Mouse (Mus musculus) urinary bladder, postnatal 4 days (tissue): ENCODE results near the gene Tmem79.
"Not testable (repeated sequence)": the region's sequence is repeated elsewhere in the genome, so short reads cannot be mapped to it uniquely, and the experiment has no call there.

Experiments
- DNase-seq, 2 experiments: peaks; one replicate each; pipeline ENCODE4 v3.0.0; 2021 to 2022; ENCODE audit warnings: low spot score in 2 of 2

The Tmem79 gene

DNA sequence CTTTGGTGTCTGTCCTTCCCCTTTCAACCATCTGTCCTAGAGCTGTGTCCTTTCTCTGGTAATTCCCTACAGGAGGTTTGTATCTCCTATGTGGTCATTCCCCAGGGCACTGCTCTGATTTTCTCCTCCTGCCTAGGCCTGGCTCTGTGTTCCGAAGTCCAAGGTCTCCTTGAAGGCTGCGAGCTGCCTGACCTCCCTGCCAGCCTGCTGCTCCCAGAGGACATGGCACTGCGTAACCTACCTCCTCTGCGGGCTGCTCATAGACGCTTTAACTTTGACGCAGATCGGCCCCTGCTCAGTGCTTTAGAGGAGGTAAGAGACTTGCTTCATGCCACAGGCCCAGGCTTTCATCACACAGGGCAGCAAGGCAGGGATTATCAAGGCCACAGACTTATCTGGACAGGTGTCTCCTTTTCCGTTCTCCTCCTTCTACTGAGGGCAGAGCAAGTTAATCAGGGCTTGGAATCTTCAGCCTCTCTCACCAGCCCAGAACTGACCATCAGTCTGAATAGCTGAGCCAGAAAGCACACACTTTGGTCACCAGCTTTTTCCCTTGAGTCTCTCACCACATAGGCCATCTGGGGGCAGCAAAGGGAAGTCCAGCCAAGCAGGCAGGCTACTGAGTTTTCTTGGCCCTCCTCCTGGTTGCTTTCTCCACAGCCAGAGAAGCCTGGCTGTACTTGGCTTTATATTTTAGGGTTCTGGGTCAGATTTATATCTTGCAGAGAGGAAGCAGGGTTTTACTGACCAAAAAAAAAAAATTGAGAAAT lies 18.6 kb upstream of the Tmem79 start:
- DNase-seq = no peak

DNA sequence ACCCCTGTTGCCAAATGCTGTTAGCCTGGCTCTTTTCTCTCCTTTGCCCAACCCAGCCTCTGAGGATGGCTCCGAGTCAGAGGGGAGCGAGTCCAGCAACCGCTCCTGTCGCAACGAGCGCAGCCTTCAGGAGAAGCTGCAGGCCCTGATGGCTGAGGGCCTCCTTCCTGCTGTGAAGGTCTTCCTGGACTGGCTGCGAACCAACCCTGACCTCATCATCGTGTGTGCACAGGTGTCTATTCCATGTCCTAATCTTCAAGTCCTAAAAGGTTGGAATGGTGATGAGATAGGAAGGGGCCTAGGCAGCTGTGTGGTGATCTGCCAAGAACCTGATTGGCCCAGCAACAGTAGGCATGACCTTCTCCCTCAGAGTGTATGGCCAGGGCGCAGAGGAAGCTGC lies 17.0 kb upstream of the Tmem79 start:
- DNase-seq = no peak

DNA sequence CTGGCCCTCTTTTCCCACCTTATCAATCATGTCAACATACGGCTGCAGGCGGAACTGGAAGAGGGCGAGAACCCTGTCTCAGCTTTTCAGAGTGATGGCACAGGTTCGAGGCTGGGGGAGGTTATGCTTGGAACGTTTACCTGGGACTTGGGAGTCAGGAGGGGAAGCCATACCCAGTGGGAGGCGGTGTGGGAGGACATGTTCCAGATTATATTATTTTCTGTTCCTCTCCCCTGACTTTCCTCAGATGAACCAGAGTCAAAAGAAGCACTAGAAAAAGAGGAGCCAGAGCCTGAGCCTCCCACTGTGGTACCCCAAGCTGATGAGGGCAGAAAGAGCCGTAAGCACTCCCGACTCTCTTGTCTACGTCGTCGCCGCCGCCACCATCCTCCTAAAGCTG lies 14.8 kb upstream of the Tmem79 start:
- no peak for DNase-seq

DNA sequence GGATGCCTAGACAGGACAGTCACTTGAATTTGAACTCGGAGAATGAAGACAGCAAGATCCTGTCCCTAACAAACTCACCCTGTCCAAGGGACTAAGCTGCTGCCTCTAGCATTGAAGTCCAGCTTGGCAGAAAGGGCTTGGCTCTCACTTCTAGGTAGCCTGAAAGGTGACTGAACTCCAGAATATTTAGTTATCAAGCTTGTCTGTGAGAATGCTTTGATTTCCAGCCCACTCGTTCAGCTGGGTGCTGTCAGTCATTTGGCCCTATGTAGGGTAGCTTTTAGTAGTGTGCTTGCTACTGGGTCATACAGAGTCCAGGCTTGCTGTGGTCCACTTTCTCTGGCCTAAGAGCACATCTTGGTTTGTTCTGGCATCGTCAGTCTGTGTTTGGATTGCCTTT lies 3.1 kb upstream of the Tmem79 start:
- no peak for DNase-seq

DNA sequence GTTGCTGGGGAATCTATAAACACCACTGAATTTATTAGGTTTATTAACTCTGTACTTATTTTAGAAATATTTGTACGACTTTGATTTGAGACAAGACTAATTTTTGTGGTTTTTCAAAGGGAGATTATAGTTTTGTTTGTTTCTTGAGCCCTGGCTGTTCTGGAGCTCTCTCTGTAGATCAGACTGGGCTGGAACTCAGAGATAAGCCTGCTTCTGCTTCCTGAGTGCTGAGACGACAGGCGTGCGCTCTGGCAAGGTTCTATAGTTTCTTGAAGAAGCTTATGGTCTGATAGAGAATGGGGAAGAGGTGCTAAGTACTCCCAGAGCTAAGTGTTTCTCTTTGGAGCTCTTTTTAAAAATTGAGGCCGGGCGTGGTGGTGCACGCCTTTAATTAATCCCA lies 2.4 kb upstream of the Tmem79 start:
- no peak for DNase-seq

DNA sequence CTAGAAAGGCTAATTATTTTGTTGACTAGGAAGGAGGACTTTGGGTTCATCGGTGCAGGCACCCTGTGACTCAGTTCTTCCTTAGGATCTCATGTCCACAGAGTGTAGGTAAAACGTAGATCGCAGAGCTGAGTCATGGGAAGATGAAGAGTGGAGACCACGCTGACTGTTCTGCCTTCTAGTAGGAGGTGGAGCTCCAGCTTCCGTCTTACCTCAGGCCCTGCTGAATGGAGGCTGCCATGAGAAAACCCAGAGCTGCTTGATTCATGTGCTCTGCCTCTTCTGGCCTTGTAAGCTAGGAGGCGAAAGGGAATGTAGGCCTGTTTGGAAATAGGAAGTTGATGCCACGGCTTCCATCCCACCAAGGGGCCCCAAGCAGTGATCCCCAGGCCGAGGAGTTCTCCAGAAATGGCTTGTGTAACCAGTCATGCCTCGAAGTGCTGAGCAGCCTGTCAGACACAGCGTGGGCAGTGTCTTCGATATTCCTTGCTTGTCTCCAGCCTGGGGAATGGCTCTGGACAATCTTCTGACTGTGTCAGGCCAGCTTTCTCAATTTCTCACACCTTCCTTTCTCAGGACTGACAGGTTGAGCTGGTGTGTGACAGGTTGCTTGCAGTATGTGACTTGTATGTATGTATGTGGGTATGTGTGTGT lies 1.5 kb upstream of the Tmem79 start:
- DNase-seq = no peak

DNA sequence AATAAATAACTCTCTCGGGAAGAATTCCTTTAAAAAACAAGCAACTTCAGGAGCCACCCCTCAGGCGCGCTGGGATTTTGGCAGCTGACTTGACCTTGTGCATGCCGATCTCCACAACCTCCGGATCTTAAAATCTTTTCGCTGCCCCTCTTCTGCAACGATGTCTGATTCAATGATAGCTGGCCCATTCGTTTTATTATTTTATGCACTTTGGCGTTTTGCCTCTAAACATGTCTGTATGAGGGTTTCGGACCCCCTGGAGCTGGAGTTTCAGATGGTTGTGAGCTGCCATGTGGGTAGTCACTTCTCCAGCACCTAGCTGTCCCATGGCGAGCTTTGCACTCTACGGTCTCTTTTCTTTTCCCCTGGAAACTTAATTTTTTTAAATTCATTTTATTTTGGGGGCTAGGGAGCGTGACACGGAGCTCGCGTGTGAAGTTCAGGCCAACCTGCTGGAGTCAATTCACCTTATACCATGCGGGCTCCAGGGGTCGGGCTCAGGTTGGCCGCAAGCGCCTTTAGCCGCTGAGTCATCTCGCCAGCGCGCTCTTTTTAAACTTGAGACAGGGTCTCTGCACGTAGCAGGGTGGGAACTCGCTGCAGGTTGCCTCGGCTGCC lies 403 bp downstream of the Tmem79 start:
- DNase-seq = no peak

DNA sequence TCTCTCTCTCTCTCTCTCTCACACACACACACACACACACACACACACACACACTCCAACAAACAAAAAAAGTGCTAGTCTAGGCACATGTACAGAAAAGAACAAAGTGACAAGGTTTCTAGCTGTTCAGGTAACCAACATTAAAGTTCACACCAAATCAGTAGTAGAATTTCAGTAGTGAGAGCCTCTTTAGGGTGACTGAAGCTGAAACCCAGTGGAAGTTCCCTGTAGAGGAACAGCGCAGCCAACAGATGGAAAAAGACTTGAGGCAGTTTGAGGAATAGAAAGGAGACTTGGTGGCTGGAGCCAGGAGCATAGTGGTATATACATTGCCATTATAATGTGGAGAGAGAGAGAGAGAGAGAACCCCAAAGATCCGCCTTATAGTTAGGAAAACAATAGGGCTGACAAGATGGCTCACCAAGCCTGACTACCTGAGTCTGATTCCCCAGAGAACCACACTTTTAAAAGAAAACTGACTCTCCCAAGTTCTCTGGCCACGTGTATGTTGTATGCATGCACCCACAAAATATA lies 979 bp downstream of the Tmem79 start:
- no peak for DNase-seq

DNA sequence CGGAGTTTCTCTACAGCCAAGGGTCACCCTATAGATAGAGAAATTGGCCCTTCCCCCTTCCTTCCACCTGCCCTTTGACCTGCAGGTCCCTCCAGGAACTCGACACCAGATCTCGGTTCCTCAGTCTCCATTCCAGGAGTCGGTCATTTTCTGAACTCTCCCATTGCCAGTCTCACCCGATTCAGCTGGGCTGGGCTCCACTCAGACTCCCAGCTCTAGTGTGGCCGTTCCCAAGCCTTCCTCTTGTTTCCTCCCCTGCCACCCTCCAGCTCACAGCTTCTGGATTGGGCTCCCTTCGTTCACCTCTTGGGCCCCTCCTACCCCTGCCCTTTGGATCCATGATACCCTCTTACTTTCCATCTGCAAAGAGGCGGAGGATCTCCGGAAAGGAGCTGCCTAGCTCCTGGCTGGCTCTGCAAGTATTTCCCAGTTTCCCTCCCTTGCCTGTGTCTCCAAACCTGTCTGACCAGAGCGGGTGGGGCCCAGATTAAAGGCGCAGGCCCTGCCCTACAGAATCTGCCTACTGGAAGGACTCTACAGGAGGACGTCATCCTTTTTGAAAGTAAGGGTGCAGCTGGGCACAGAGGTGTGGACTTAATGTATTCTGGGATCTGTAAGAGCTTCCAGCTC lies 1.8 kb downstream of the Tmem79 start:
- no peak for DNase-seq

DNA sequence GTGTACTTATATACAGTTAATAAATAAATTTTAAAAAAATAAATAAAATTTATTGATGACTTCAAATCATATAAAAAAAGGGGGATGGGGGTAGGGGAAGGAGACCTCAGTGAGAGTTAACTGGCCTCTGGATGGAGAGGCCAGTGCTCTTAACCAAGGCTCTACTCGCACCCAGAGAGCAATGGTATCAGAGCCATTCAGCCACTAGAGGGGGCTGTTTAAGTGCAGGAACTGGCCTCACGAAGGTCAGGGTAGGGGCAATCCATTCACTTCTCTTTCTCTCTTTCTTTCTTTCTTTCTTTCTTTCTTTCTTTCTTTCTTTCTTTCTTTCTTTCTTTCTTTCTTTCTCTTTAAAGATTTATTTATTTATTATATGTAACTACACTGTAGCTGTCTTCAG lies 4.7 kb downstream of the Tmem79 start:
- no peak for DNase-seq

DNA sequence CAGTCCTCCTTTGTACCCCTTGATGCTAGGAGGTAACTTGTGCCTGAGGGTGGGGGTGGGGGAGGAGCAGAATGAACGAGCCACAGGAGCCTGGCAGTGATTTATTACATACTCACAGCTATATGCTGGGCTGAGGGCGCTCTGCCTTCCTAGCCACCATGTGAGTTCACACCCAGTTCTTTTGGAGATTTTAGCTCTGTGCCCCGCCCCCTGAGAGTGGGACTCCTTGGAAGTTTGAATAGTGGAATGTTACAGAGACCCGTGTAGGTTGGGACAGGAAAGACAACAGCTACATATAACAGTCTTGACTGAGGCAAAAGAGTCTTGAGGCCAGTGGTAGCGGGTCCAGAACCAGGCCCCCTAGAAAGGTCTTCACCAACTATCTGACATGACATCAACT lies 7.0 kb downstream of the Tmem79 start:
- no peak for DNase-seq

DNA sequence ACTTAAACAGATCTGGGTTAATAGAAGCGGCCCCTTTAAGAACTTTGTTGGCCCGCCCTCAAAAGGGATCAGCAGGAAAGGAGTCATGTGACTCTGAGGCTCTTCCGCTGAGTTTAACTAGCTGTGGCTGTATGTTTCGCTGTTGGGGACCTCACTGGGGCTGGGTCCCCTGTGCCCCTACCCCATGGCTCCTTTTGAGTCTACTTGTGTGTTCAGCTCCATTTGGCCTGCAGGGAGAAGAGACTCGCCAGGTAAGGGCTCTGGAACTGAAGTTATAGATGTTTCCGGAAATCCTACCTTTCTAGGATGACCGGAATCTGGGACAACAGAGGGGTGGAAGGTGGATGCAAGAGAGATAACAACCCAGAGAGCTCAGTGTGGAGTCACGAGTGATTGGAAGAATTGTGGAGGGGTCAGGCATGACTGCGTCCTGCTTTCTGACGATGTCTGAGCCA lies 11.0 kb downstream of the Tmem79 start, which contains the start of gene Glmp:
Gene Glmp, plus strand, starts transcription at position 73 of the 455 bp plus-strand sequence.
- peak in 1 of 2 experiments; percentile 38 for DNase-seq

DNA sequence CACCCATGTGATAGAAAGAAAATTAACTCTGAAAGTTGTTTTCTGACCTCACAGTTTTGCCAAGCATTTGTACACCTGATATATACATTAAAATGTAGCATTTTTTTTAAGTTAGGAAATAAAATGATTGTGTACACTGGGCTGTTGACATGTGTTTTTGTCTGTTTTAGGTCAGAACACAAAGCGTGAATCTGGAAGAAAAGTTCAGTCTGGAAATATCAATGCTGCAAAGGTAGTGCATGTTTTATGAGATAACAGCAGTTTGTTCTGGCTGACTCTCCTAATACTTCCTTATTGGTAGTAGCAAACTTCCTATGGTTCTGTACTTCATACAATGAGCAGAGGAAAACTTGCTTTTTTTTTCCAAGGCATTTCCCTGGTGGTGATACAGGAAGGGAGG lies 36.8 kb downstream of the Tmem79 start:
- no peak for DNase-seq

DNA sequence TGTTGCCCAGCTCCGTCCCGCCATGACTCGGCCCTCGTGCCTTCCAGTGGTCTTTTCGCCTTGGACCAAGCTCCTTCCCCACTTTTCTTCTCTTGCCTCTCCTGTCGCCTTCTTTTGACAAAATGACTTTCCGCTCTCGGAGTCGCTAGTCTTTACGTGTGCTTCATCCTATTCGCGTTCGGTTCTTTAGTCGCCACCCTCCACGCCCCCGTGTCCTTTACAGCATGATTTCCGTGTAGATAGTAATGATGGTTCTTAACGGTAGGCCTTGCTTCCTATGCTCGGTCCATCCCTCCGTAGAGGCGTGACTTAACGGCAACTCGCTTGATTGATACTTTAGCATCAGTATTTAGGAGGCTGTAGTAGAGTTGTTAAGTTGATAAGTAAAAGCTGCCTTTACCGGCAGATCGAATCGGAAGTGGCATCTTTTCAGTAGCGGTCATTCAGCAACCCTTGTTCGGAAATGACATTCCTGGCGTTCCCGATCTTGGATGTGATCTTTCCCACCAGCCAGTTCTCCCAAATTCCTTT lies 38.6 kb downstream of the Tmem79 start:
- no peak for DNase-seq

DNA sequence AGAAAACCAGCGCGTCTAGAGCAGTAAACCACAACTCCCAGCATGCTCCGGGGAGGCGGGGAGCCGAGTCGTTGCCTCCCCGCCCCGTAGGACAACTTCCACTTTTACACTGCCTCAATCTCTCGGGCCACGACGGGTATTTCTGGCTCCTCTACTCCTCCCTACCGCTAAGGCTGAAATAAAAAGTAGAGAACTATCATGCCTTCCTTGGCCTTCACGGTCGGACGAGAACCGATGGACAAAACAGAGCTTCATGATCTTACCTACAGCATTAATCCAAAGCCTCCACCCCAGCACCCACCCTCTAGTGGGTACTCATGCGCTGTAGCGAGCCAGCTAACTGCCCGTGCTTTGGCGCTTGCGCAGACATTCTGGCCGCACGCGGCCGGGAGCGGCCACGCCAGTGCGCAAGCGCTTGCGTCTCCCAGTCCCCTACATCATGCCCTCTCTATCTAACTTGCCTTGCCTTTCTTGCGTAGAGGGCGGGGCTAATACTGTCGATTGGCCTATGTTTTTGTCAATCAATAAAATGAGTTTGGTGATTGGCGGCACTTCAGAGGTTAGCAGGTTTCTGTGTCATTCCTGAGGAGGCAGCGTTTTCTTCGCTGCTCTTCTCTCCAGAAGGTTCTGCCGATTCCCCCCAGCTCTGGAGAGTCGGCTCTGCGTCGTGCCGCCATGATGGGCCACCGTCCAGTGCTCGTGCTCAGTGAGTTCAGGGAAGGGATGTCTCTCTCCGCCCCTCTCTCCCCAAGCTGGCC lies 39.2 kb downstream of the Tmem79 start, which contains the start of the genes Tsacc and Cct3:
Gene Tsacc, minus strand, starts transcription at position 439 of the 758 bp plus-strand sequence.
Gene Cct3, plus strand, starts transcription at position 556 of the 758 bp plus-strand sequence.
- peak; percentile 93 to 95 for DNase-seq

DNA sequence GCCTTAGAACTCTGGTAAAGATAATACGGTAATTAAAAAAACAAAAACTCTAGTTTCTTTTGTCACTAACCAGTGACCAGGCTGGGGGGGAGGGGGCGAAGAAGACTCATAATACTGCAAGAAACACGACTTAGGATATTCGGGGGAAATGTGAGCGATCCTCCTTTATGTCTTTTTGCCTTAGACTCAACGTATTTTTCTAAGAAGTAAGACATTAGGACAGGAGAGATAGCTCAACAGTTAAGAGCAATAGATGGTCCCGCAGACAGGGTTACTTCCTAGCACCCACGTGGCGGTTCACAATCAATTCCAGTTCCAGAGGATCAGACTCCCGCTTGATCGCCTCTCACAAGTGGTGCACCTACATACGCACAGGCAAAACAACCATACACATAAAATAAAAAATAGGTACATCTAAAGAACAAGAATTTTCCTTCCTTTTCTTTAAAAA lies 39.8 kb downstream of the Tmem79 start:
- no peak for DNase-seq

DNA sequence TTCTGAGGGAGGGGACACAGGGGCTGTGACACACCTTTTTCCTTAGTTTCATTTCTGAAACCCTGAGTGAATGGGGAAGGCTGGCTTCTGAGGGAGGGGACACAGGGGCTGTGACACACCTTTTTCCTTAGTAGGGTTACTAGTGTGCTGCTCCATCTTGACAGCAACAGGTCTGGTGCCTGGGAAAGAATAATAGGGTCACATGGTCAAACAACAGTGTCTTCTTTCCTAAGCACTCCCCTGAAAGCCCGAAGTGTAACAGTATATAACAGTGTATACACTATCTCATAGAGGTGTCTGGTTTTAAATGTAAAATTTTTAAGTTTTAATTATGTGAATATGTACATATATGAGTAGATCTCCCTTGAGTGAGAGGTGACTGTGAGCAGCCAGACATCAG lies 40.7 kb downstream of the Tmem79 start:
- DNase-seq = not testable (repeated sequence)

DNA sequence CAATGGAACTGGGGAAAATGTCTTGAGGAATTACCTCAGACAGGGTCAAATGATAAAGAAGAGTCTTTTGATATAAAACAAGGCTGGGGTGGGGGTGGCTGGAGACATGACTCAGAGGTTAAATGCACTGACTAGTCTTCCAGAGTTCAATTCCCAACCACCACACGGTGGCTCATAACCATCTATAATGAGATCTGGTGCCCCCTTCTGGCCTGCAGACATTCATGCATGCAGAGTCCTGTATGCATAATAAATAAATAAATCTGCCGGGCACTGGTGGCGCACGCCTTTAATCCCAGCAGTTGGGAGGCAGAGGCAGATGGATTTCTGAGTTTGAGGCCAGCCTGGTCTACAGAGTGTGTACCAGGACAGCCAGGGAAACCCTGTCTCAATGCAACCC lies 44.0 kb downstream of the Tmem79 start:
- DNase-seq = no peak

DNA sequence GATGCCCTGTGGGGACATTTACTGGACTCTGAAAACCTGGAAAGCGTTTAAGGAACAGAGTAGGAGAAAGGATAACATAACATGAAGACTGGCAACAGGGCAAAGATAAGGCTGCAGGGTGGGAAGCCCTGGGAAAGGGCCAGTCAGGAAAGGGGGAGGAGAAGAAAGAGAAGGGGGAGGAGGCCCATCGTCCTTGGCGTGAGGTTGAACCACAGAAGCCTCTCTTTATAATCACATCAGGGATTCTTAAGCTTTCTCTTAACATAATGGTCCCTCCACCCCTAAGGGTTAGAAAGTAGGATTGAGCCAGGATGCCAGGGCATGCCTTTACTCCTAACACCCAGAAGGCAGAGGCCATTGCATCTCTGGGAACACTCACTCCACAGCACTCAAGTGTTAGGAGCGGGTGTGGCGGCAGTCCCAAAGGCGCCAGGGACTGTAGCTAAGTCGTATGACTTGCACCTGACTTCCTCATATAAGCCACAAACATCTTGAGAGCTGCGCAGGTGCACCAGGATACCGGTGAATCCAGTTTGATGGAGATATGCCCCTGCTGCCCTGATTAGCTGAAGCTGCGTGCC lies 47.7 kb downstream of the Tmem79 start:
- DNase-seq = not testable (repeated sequence)

DNA sequence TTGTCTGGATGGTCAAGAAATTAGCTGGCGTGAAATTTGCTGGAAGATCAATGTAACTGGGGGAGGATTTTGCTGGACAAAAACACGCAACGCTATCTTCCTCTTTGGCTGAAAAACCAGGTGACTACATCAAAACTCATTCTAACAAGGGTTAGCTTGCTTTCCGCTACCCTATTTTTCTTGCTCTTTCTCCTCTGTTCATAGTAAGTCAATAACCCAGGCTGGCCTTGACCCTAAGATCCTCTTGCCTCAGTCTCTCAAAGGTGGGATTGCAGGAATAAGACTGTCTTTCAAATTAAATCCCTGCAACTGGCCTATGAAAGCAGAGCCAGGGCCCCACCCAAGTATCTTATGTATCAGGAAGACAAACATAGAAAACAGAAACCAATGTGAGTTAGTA lies 48.8 kb downstream of the Tmem79 start, which contains the start of gene Gm38392:
Gene Gm38392, minus strand, starts transcription at position 101 of the 400 bp plus-strand sequence.
- no peak for DNase-seq
